Comparison of ENCODE assay signal across 31 mouse cellular contexts in genomic region chr1:22260291-22260690, GRCm38 (mm10).
"Had no signal": no experiment of that assay in that cellular context is flagged by ENCODE, and none has a peak within 500 bp of the region (broad histone marks: within the 10 kb centered on the region; RNA-seq: fewer than 3 reads in every experiment).

No protein-coding gene starts in this region.

- H3K27me3 ChIP-seq: limb, embryonic 13.5 days; limb, embryonic 15.5 days; liver, embryonic 12.5 days; liver, embryonic 13.5 days; liver, embryonic 15.5 days; lung, embryonic 15.5 days; megakaryocyte, embryonic 14.5 days; midbrain, embryonic 12.5 days; midbrain, embryonic 13.5 days; midbrain, embryonic 15.5 days had no signal

- ATAC-seq: liver, embryonic 12.5 days; liver, postnatal 0 days; lung, postnatal 0 days; midbrain, embryonic 13.5 days; midbrain, embryonic 15.5 days; midbrain, embryonic 16.5 days had no signal

- H3K9ac ChIP-seq: limb, embryonic 12.5 days; limb, embryonic 13.5 days; limb, embryonic 15.5 days; liver, embryonic 12.5 days; liver, embryonic 13.5 days; liver, embryonic 14.5 days; liver, embryonic 15.5 days; liver, postnatal 0 days; lung, embryonic 14.5 days; lung, embryonic 15.5 days; midbrain, embryonic 12.5 days; midbrain, embryonic 13.5 days; midbrain, embryonic 15.5 days had no signal

- H3K4me3 ChIP-seq: limb, embryonic 10.5 days; limb, embryonic 12.5 days; limb, embryonic 13.5 days; limb, embryonic 15.5 days; liver, embryonic 12.5 days; liver, embryonic 13.5 days; liver, embryonic 15.5 days; lung, embryonic 15.5 days; megakaryocyte, embryonic 14.5 days; midbrain, embryonic 10.5 days; midbrain, embryonic 12.5 days; midbrain, embryonic 13.5 days; midbrain, embryonic 15.5 days; myocyte had no signal

- H3K36me3 ChIP-seq: limb, embryonic 10.5 days; limb, embryonic 12.5 days; limb, embryonic 13.5 days; limb, embryonic 15.5 days; liver, embryonic 12.5 days; liver, embryonic 13.5 days; liver, embryonic 15.5 days; lung, embryonic 15.5 days; midbrain, embryonic 10.5 days; midbrain, embryonic 12.5 days; midbrain, embryonic 13.5 days; midbrain, embryonic 15.5 days had no signal

- H3K9me3 ChIP-seq: limb, embryonic 10.5 days; limb, embryonic 12.5 days; limb, embryonic 13.5 days; limb, embryonic 15.5 days; liver, embryonic 12.5 days; liver, embryonic 13.5 days; liver, embryonic 15.5 days; lung, embryonic 15.5 days; megakaryocyte, embryonic 14.5 days; midbrain, embryonic 10.5 days; midbrain, embryonic 12.5 days; midbrain, embryonic 13.5 days; midbrain, embryonic 15.5 days had no signal

- H3K4me2 ChIP-seq: limb, embryonic 12.5 days; limb, embryonic 13.5 days; limb, embryonic 15.5 days; liver, embryonic 11.5 days; liver, embryonic 12.5 days; liver, embryonic 13.5 days; liver, embryonic 15.5 days; lung, embryonic 14.5 days; lung, embryonic 15.5 days; midbrain, embryonic 11.5 days; midbrain, embryonic 12.5 days; midbrain, embryonic 13.5 days; midbrain, embryonic 15.5 days had no signal

- H3K4me1 ChIP-seq: limb, embryonic 12.5 days; limb, embryonic 13.5 days; limb, embryonic 15.5 days; liver, embryonic 12.5 days; liver, embryonic 13.5 days; liver, embryonic 15.5 days; lung, embryonic 15.5 days; megakaryocyte, embryonic 14.5 days; midbrain, embryonic 12.5 days; midbrain, embryonic 13.5 days; midbrain, embryonic 15.5 days had no signal

- DNase-seq: left cerebral cortex, postnatal 4 days; liver; liver, embryonic 13.5 days; liver, postnatal 0 days; lung, adult 18-20 months; lung, adult 2 months; lung, embryonic 14.5 days; lung, postnatal 10 days; lung, postnatal 14 days; lung, postnatal 36 days; lung, postnatal 4 days; midbrain, embryonic 14.5 days had no signal

- H3K27ac ChIP-seq: limb, embryonic 10.5 days; limb, embryonic 12.5 days; limb, embryonic 13.5 days; limb, embryonic 15.5 days; liver, embryonic 12.5 days; liver, embryonic 13.5 days; liver, embryonic 14.5 days; liver, embryonic 15.5 days; lung, embryonic 15.5 days; macrophage; midbrain, embryonic 10.5 days; midbrain, embryonic 12.5 days; midbrain, embryonic 13.5 days; midbrain, embryonic 15.5 days had no signal
